ENCODE assay signal across 23 mouse cellular contexts in genomic region chr13:84401006-84401405, GRCm38 (mm10).
DNase-seq lines count a peak whose midpoint lies in the region; ATAC-seq and TF ChIP-seq lines count a peak whose summit lies in the region.
"Had no signal": no experiment of that assay in that cellular context is flagged by ENCODE, and none has a peak within 500 bp of the region (broad histone marks: within the 10 kb centered on the region; RNA-seq: fewer than 3 reads in every experiment).

No protein-coding gene starts in this region.

- no peak for TF ChIP-seq CTCF in hindbrain, postnatal 0 days (IDR thresholded peaks at IDR 0.05; ENCODE audit: low read depth)
- no peak for TF ChIP-seq CTCF in midbrain, postnatal 0 days (IDR thresholded peaks at IDR 0.05)
- no peak for TF ChIP-seq CTCF in brain, embryonic 14.5 days (IDR thresholded peaks at IDR 0.05; ENCODE audit: borderline replicate concordance, extremely low read depth, insufficient read depth, insufficient read length)

- H3K4me1 ChIP-seq in hindbrain, postnatal 0 days (ENCODE audit: insufficient read depth, low read length) = peaks cover 10% of the 10 kb centered on the region
- H3K4me1 ChIP-seq in hindbrain, embryonic 13.5 days (replicated peaks) = peaks cover 28% of the 10 kb centered on the region
- H3K4me1 ChIP-seq in midbrain, postnatal 0 days (ENCODE audit: insufficient read depth, low read length) = peaks cover 5% of the 10 kb centered on the region; the same call in 1 of the 2 replicates
- peaks cover 31% of the 10 kb centered on the region for H3K4me1 ChIP-seq in midbrain, embryonic 13.5 days (replicated peaks)
- H3K4me1 ChIP-seq: embryonic facial prominence, embryonic 12.5 days; heart, embryonic 10.5 days had no signal

- H3K27me3 ChIP-seq in hindbrain, postnatal 0 days (ENCODE audit: insufficient read depth, low read length) = no peaks in the 10 kb centered on the region
- no peaks in the 10 kb centered on the region for H3K27me3 ChIP-seq in hindbrain, embryonic 13.5 days
- no peaks in the 10 kb centered on the region for H3K27me3 ChIP-seq in midbrain, postnatal 0 days (ENCODE audit: insufficient read depth, low read length)
- no peaks in the 10 kb centered on the region for H3K27me3 ChIP-seq in midbrain, embryonic 13.5 days
- H3K27me3 ChIP-seq: embryonic facial prominence, embryonic 12.5 days; forebrain, embryonic 15.5 days had no signal

- H3K9ac ChIP-seq in hindbrain, postnatal 0 days (replicated peaks; ENCODE audit: low read length) = no peak overlapping the region
- no peak overlapping the region for H3K9ac ChIP-seq in hindbrain, embryonic 13.5 days
- H3K9ac ChIP-seq in midbrain, postnatal 0 days (replicated peaks; ENCODE audit: low read length, poor library complexity, severe bottlenecking) = no peak overlapping the region
- H3K9ac ChIP-seq in midbrain, embryonic 13.5 days (replicated peaks) = no peak overlapping the region
- H3K9ac ChIP-seq: embryonic facial prominence, embryonic 12.5 days; forebrain, embryonic 15.5 days; hindbrain, embryonic 14.5 days had no signal

- H3K4me3 ChIP-seq in hindbrain, postnatal 0 days (ENCODE audit: low read length) = no peak overlapping the region
- no peak overlapping the region for H3K4me3 ChIP-seq in hindbrain, embryonic 13.5 days
- H3K4me3 ChIP-seq in midbrain, postnatal 0 days (ENCODE audit: low read depth, low read length) = no peak overlapping the region
- no peak overlapping the region for H3K4me3 ChIP-seq in midbrain, embryonic 13.5 days (replicated peaks)
- H3K4me3 ChIP-seq: embryonic facial prominence, embryonic 12.5 days; forebrain, embryonic 15.5 days; heart, embryonic 10.5 days had no signal

- DNase-seq in cerebellum, postnatal 10 days = peak; percentile 58
- DNase-seq in cerebellum, adult 11-12 months = no peak
- DNase-seq in hindbrain, postnatal 0 days (ENCODE audit: low spot score) = peak; percentile 42
- peak; percentile 40 for DNase-seq in midbrain, postnatal 0 days (ENCODE audit: low spot score)
- DNase-seq in brain, embryonic 14.5 days (ENCODE audit: low read depth) = peak; percentile 13
- no peak for DNase-seq in adrenal gland, postnatal 10 days
- DNase-seq: adrenal gland, adult 8-10 months; B cell, adult 2 months; cerebellum, adult 2 months; cerebellum, postnatal 25 days; gastrocnemius, postnatal 10 days; heart, adult 18-20 months; heart, postnatal 10 days; heart, postnatal 4 days had no signal

- ATAC-seq in hindbrain, postnatal 0 days = no peak
- no peak for ATAC-seq in hindbrain, embryonic 13.5 days (ENCODE audit: low FRiP score)
- no peak for ATAC-seq in midbrain, postnatal 0 days (ENCODE audit: low FRiP score)
- ATAC-seq in midbrain, embryonic 13.5 days = no peak
- ATAC-seq: CD4-positive, CD25-positive, alpha-beta regulatory T cell, adult 4 months; forebrain, embryonic 15.5 days; inflammation-experienced regulatory T-cells, adult 6 months had no signal

- H3K9me3 ChIP-seq in hindbrain, postnatal 0 days (ENCODE audit: low read length) = no peaks in the 10 kb centered on the region
- H3K9me3 ChIP-seq in hindbrain, embryonic 13.5 days = no peaks in the 10 kb centered on the region
- no peaks in the 10 kb centered on the region for H3K9me3 ChIP-seq in midbrain, postnatal 0 days (ENCODE audit: low read length)
- no peaks in the 10 kb centered on the region for H3K9me3 ChIP-seq in midbrain, embryonic 13.5 days
- H3K9me3 ChIP-seq: embryonic facial prominence, embryonic 12.5 days; forebrain, embryonic 15.5 days; G1E; heart, embryonic 10.5 days had no signal

- no peak for TF ChIP-seq POLR2A in brain, embryonic 14.5 days (IDR thresholded peaks at IDR 0.05; ENCODE audit: borderline replicate concordance, extremely low read depth, insufficient read depth, insufficient read length, poor library complexity, severe bottlenecking)

- no peak overlapping the region for H3K4me2 ChIP-seq in hindbrain, postnatal 0 days (ENCODE audit: low read depth, low read length)
- H3K4me2 ChIP-seq in hindbrain, embryonic 13.5 days = no peak overlapping the region
- no peak overlapping the region for H3K4me2 ChIP-seq in midbrain, postnatal 0 days (ENCODE audit: low read depth, low read length, poor library complexity, severe bottlenecking)
- no peak overlapping the region for H3K4me2 ChIP-seq in midbrain, embryonic 13.5 days (replicated peaks)
- H3K4me2 ChIP-seq: embryonic facial prominence, embryonic 12.5 days; forebrain, embryonic 15.5 days; hindbrain, embryonic 14.5 days had no signal

- H3K36me3 ChIP-seq in hindbrain, postnatal 0 days (ENCODE audit: insufficient read depth, low read length) = no peaks in the 10 kb centered on the region
- no peaks in the 10 kb centered on the region for H3K36me3 ChIP-seq in hindbrain, embryonic 13.5 days
- H3K36me3 ChIP-seq in midbrain, postnatal 0 days (ENCODE audit: insufficient read depth, low read length) = no peaks in the 10 kb centered on the region
- H3K36me3 ChIP-seq in midbrain, embryonic 13.5 days = no peaks in the 10 kb centered on the region
- H3K36me3 ChIP-seq: embryonic facial prominence, embryonic 12.5 days; forebrain, embryonic 15.5 days; G1E; heart, embryonic 10.5 days had no signal

- H3K27ac ChIP-seq in hindbrain, postnatal 0 days = no peak overlapping the region; the same call in 1 of the 2 replicates
- H3K27ac ChIP-seq in hindbrain, embryonic 13.5 days = no peak overlapping the region
- no peak overlapping the region for H3K27ac ChIP-seq in midbrain, postnatal 0 days (ENCODE audit: low read depth, low read length)
- H3K27ac ChIP-seq in midbrain, embryonic 13.5 days = no peak overlapping the region
- H3K27ac ChIP-seq: embryonic facial prominence, embryonic 12.5 days; forebrain, embryonic 15.5 days; heart, embryonic 10.5 days; hindbrain, embryonic 14.5 days had no signal

Comparison
In these comparisons a context has a peak if more than half of its experiments do, and no peak if none do; other contexts are left out.
1. DNase-seq: peak in cerebellum, postnatal 10 days (2 of 2), hindbrain, postnatal 0 days (single experiment), midbrain, postnatal 0 days (single experiment) and brain, embryonic 14.5 days (single experiment); none in cerebellum, adult 11-12 months (single experiment) and adrenal gland, postnatal 10 days (single experiment).